Mouse (Mus musculus) stomach, embryonic 14.5 days (tissue): ENCODE measurements around the gene Traf3ip1. TPM values are rescaled to one million over a fixed set of nuclear protein-coding genes. Genes with fewer than 3 reads are reported as not detected.

Source experiments
- ATAC-seq: fragments of 200-750 bp; cut with Nextera tagmentation; 2 replicates; pipeline ENCODE4 v1.8.0; 2017; ENCODE audit warnings: low read depth, moderate TSS enrichment; ENCODE audit not compliant: insufficient number of reproducible peaks, insufficient read depth, low FRiP score
- H3K27ac ChIP-seq: fragments of 300-500 bp; sonication (generic); 2 replicates; pipeline ENCODE4 v1.5.1; 2014; ENCODE audit warnings: mild to moderate bottlenecking, low read length, moderate library complexity, mixed read lengths
- H3K27me3 ChIP-seq: fragments of 300-500 bp; sonication (generic); 2 replicates; pipeline ENCODE4 v1.6.1; 2014; ENCODE audit warnings: low read length, control low read depth, mixed read lengths; ENCODE audit not compliant: control insufficient read depth, insufficient read depth
- H3K36me3 ChIP-seq: fragments of 300-500 bp; sonication (generic); 2 replicates; pipeline ENCODE4 v1.6.1; 2014; ENCODE audit warnings: mild to moderate bottlenecking, control low read depth, low read length, moderate library complexity, mixed read lengths; ENCODE audit not compliant: control insufficient read depth, insufficient read depth
- H3K4me1 ChIP-seq: fragments of 300-500 bp; sonication (generic); 2 replicates; pipeline ENCODE4 v1.6.1; 2014; ENCODE audit warnings: low read length, control low read depth, mixed read lengths; ENCODE audit not compliant: control insufficient read depth, insufficient read depth
- H3K4me2 ChIP-seq: fragments of 300-500 bp; sonication (generic); replicated peaks from 2 replicates; pipeline ENCODE4 v1.6.1; 2014; ENCODE audit warnings: low read depth, low read length, control low read depth
- H3K4me3 ChIP-seq: fragments of 300-500 bp; sonication (generic); 2 replicates; pipeline ENCODE4 v1.5.1; 2014; ENCODE audit warnings: low read depth, low read length, control low read depth
- H3K9ac ChIP-seq: fragments of 300-500 bp; sonication (generic); replicated peaks from 2 replicates; pipeline ENCODE4 v1.6.1; 2014; ENCODE audit warnings: low read depth, mild to moderate bottlenecking, control low read depth, low read length, moderate library complexity, mixed read lengths
- H3K9me3 ChIP-seq: fragments of 300-500 bp; sonication (generic); 2 replicates; pipeline ENCODE4 v1.6.1; 2016; ENCODE audit warnings: low read depth, low read length, control low read depth; ENCODE audit not compliant: control insufficient read depth
- WGBS: fragments of 180-500 bp; shearing (Covaris S2); extraction: QIAGEN DNeasy Blood & Tissue Kit; methylation state at CpG from one replicate; pipeline ENCODE4 v1.1.7; 2014; 5-methylcytosine and 5-hydroxymethylcytosine counted together
- polyA plus RNA-seq: library from polyadenylated mRNA; unstranded; fragments of >200 nt; fragmentation: Nextera tagmentation; extraction: Ambion mirVana; gene quantifications from 2 replicates; pipeline ENCODE4 v1.2.1, GENCODE M21; 2014

Traf3ip1 gene
- polyA plus RNA-seq, 1 experiment from 2014 or later = 8.7 TPM

GRCm38 (mm10) chr1:91532892-91533291 is 38.4 kb downstream of the Traf3ip1 start:
- Histone ChIP-seq H3K9ac (no peak overlapping the region), H3K9me3 (no peaks in the 10 kb centered on the region), H3K27me3 (no peaks in the 10 kb centered on the region), H3K4me1 (no peaks in the 10 kb centered on the region), H3K27ac (no peak overlapping the region), H3K4me3 (no peak overlapping the region), H3K36me3 (no peaks in the 10 kb centered on the region), H3K4me2 (no peak overlapping the region)
- WGBS = 89% methylated on average over 5 of the region's 5 CpGs
- ATAC-seq = no peak

DNA sequence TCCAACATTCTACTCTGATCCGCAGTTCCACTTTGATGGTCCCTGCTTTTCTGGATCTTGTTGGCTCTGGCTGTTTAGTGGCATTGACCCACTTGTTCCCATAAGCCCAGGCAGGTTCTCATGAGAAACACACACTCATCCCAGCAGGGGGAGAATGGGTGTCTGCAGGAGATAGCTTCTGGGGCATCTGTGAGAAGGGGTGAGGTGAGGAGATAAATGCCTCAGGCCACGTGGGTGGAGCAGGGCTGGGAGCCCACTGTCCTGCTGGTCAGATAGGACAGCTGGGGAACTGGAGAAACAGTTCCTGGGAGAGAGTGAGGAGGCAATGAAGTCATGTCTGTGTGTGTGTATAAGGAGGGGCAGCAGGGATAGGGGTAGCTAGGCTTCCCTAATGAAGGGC is 39.0 kb downstream of the Traf3ip1 start:
- ATAC-seq = peak; percentile 83; the same call in 1 of the 2 replicates
- H3K36me3 ChIP-seq = no peaks in the 10 kb centered on the region
- H3K4me1 ChIP-seq = no peaks in the 10 kb centered on the region
- no peaks in the 10 kb centered on the region for H3K27me3 ChIP-seq
- no peaks in the 10 kb centered on the region for H3K9me3 ChIP-seq
- H3K27ac ChIP-seq = no peak overlapping the region
- 55% methylated on average over 2 of the region's 2 CpGs for WGBS
- no peak overlapping the region for H3K4me3 ChIP-seq
- H3K4me2 ChIP-seq = no peak overlapping the region
- H3K9ac ChIP-seq = 0 out of 2 replicates have a peak overlapping the region, but pooled peaks have one; percentile 6

- Histone ChIP-seq H3K9ac (no peak overlapping the region), H3K27me3 (no peaks in the 10 kb centered on the region), H3K9me3 (no peaks in the 10 kb centered on the region), H3K36me3 (no peaks in the 10 kb centered on the region), H3K4me3 (no peak overlapping the region), H3K4me2 (no peak overlapping the region), H3K27ac (no peak overlapping the region), H3K4me1 (no peaks in the 10 kb centered on the region)
- 67% methylated on average over 19 of the region's 19 CpGs for WGBS
- ATAC-seq = no peak
These were observed 39.7 kb downstream of the Traf3ip1 start for GRCm38 (mm10) chr1:91533961-91534723.

GRCm38 (mm10) chr1:91537786-91538569 is 43.5 kb downstream of the Traf3ip1 start:
- Histone ChIP-seq H3K4me1 (peaks cover 6% of the 10 kb centered on the region; the same call in 1 of the 2 replicates), H3K4me3 (no peak overlapping the region), H3K4me2 (no peak overlapping the region), H3K9me3 (no peaks in the 10 kb centered on the region), H3K9ac (no peak overlapping the region), H3K36me3 (no peaks in the 10 kb centered on the region), H3K27ac (no peak overlapping the region), H3K27me3 (no peaks in the 10 kb centered on the region)
- no peak for ATAC-seq
- 20% methylated on average over 22 of the region's 22 CpGs for WGBS

GRCm38 (mm10) chr1:91538570-91538929 is 44.1 kb downstream of the Traf3ip1 start:
- H3K27me3 ChIP-seq = no peaks in the 10 kb centered on the region
- no peaks in the 10 kb centered on the region for H3K9me3 ChIP-seq
- no peak for ATAC-seq
- no peak overlapping the region for H3K4me3 ChIP-seq
- WGBS = 42% methylated on average over 1 of the region's 1 CpGs
- no peak overlapping the region for H3K9ac ChIP-seq
- H3K4me1 ChIP-seq = peaks cover 6% of the 10 kb centered on the region; the same call in 1 of the 2 replicates
- no peak overlapping the region for H3K4me2 ChIP-seq
- no peaks in the 10 kb centered on the region for H3K36me3 ChIP-seq
- H3K27ac ChIP-seq = no peak overlapping the region

- Histone ChIP-seq H3K36me3 (no peaks in the 10 kb centered on the region), H3K27ac (no peak overlapping the region)
- no peak for ATAC-seq
These were observed 44.8 kb downstream of the Traf3ip1 start for GRCm38 (mm10) chr1:91539246-91539645.

DNA sequence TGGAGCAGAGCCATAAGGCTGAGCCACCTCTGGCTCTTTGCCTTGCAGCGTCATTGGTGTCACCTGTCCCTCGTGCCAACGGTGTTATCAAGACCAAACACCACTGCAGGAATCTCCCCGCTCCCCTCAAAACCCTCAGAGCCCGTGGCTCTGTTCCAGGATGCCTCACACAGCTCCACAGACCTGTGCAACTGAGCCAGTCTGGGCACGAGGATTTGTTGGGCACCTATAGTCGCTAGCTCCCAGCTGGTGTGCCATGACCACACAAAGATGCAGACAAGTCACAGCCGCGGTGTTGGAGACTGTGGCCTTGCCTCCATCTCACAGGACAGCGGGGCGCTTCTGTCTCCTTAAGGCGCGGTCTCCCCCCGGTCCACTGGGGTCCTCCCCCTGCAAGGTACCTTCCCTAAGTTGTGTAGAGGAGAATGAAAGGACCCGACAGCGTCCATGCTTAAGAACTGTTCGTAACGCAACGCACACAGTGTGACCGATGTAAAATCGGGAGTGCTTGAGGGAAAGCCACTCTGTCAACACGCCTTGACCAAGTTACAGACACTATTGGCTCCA is 45.3 kb downstream of the Traf3ip1 start:
- peak; percentile 20; the same call in 1 of the 2 replicates for ATAC-seq
- WGBS = 2% methylated on average over 22 of the region's 22 CpGs
- H3K27me3 ChIP-seq = no peaks in the 10 kb centered on the region

More at GRCm38 (mm10) chr1:91539246-91539645, 44.8 kb downstream of the Traf3ip1 start:
- Histone ChIP-seq H3K9ac (no peak overlapping the region), H3K27me3 (no peaks in the 10 kb centered on the region), H3K4me1 (peaks cover 6% of the 10 kb centered on the region; the same call in 1 of the 2 replicates), H3K4me3 (peak overlapping the region; percentile 64; the same call in 1 of the 2 replicates), H3K4me2 (peak overlapping the region; percentile 87; the same call in 1 of the 2 replicates), H3K9me3 (no peaks in the 10 kb centered on the region)
- 32% methylated on average over 6 of the region's 6 CpGs for WGBS

GRCm38 (mm10) chr1:91540271-91540826 is 45.9 kb downstream of the Traf3ip1 start, which contains the start of gene Asb1:
Gene Asb1, plus strand, starts transcription at chr1:91540544.
- no peaks in the 10 kb centered on the region for H3K9me3 ChIP-seq
- peak within 1 kb of the TSS; percentile 43 for H3K9ac ChIP-seq
- WGBS = under 1% methylated on average over 41 of the region's 41 CpGs
- no peaks in the 10 kb centered on the region for H3K27me3 ChIP-seq
- no peak within 1 kb of the TSS for H3K27ac ChIP-seq
- H3K4me1 ChIP-seq = peaks cover 6% of the 10 kb centered on the region; the same call in 1 of the 2 replicates
- ATAC-seq = peak; percentile 96
- H3K4me2 ChIP-seq = peak within 1 kb of the TSS; percentile 87
- no peaks in the 10 kb centered on the region for H3K36me3 ChIP-seq
- H3K4me3 ChIP-seq = peak within 1 kb of the TSS; percentile 64

More for the DNA sequence above, 45.3 kb downstream of the Traf3ip1 start:
- Histone ChIP-seq H3K9me3 (no peaks in the 10 kb centered on the region), H3K4me2 (peak overlapping the region; percentile 87), H3K4me3 (peak overlapping the region; percentile 64), H3K27ac (no peak overlapping the region), H3K36me3 (no peaks in the 10 kb centered on the region), H3K4me1 (peaks cover 6% of the 10 kb centered on the region; the same call in 1 of the 2 replicates), H3K9ac (0 out of 2 replicates have a peak overlapping the region, but pooled peaks have one; percentile 4)
